ENCODE assay signal across 9 mouse cellular contexts in the genomic region with DNA sequence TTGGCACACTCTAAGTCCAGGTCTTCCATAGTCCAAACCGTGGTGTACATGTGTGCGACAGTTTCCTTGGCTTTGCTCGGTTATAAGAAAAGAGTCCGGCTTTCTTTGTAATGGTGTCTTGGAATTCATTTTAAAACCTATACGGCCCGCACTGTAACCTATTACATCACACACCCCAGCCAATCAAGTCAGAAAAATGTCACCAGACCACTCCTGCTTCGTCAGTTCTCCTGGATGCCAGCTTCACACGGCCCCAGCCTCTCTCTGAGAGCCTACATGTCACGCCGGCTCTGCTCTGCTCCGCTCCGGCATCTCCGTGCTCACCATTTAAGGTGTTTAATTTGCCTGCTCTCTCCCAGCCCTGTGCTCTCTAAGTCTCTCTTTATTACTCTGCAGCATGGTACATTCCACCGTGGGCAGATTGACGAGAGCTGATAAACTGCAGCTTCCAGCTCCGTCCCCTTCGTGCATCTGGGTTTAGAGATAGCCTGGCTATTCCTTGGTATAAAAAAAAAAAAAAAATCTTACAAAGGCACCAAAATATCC.
A peak's percentile ranks its signal among the peaks of the same experiment; 100 is the strongest.
DNase-seq lines count a peak whose midpoint lies in the region; ATAC-seq and TF ChIP-seq lines count a peak whose summit lies in the region.
"Had no signal": no experiment of that assay in that cellular context is flagged by ENCODE, and none has a peak within 500 bp of the region (broad histone marks: within the 10 kb centered on the region; RNA-seq: fewer than 3 reads in every experiment).

No protein-coding gene starts in this region.

- peak; percentile 34 for TF ChIP-seq POLR2A in kidney, adult 2 months (IDR thresholded peaks at IDR 0.05; ENCODE audit: low read depth, low read length)
- TF ChIP-seq POLR2A in myocyte (IDR thresholded peaks at IDR 0.05; ENCODE audit: insufficient read length, low read depth): no peak

- peak overlapping the region; percentile 87 for H3K4me3 ChIP-seq in gastrocnemius, adult 2 months
- H3K4me3 ChIP-seq in kidney, adult 2 months (ENCODE audit: insufficient read depth, low read depth, low read length): peak overlapping the region; percentile 51
- H3K4me3 ChIP-seq in myocyte: no peak overlapping the region

- peak; percentile 53 for DNase-seq in gastrocnemius, adult 2 months
- DNase-seq in gastrocnemius, postnatal 4 days (ENCODE audit: low spot score in 2 of 2): no peak
- peak; percentile 90 for DNase-seq in cerebellum, adult 9-10 months
- DNase-seq in kidney, adult 2 months: peak; percentile 46
- peak; percentile 79 to 80 for DNase-seq in left cerebral cortex, postnatal 36 days (ENCODE audit: low spot score in 2 of 2)

- peak overlapping the region; percentile 83 for H3K27ac ChIP-seq in gastrocnemius, adult 2 months
- H3K27ac ChIP-seq in kidney, adult 2 months (ENCODE audit: insufficient read depth, low read depth, low read length): peak overlapping the region; percentile 9; the same call in 1 of the 2 replicates
- H3K27ac ChIP-seq: macrophage had no signal

- no peaks in the 10 kb centered on the region for H3K27me3 ChIP-seq in kidney, adult 2 months (replicated peaks; ENCODE audit: control insufficient read depth, insufficient read depth, low read length)
- H3K27me3 ChIP-seq in myocyte (ENCODE audit: control insufficient read depth, insufficient read depth, insufficient read length): no peaks in the 10 kb centered on the region

- WGBS in kidney, adult 2 months: 37% methylated on average over 17 of the region's 17 CpGs

- peaks cover 21% of the 10 kb centered on the region; the same call in 1 of the 2 replicates for H3K4me1 ChIP-seq in kidney, adult 2 months (ENCODE audit: control insufficient read depth, insufficient read depth, low read length)

- peak; percentile 60 for ATAC-seq in frontal cortex, adult (ENCODE audit: low TSS enrichment)
- ATAC-seq in inflammation-experienced regulatory T-cells, adult 6 months: no peak

- no peak for TF ChIP-seq CTCF in gastrocnemius, adult 2 months (IDR thresholded peaks at IDR 0.05)
- no peak for TF ChIP-seq CTCF in kidney, adult 2 months (conservative IDR thresholded peaks at IDR 0.05; ENCODE audit: insufficient read depth, insufficient read length, low read depth, low read length)

- intact Hi-C loops in gastrocnemius, adult 2 months (cut with DNase I): loop anchor here (5.0 to 10.0 kb wide), 2 partner anchors 180 to 378 kb away; no protein-coding TSS in a partner anchor
- intact Hi-C loops in left cerebral cortex, postnatal 36 days (cut with DNase I): loop anchor here (5.0 kb wide), 4 partner anchors 150 to 740 kb away; no protein-coding TSS in a partner anchor

- H3K79me2 ChIP-seq in myocyte (ENCODE audit: control insufficient read depth, insufficient read depth): peaks cover 12% of the 10 kb centered on the region

- H3ac ChIP-seq in myocyte (ENCODE audit: control insufficient read depth, insufficient read length): no peak overlapping the region

- peaks cover 3% of the 10 kb centered on the region; the same call in 1 of the 2 replicates for H3K36me3 ChIP-seq in kidney, adult 2 months (ENCODE audit: control insufficient read depth, insufficient read depth, low read length)
- H3K36me3 ChIP-seq in myocyte (ENCODE audit: control insufficient read depth, insufficient read depth): peaks cover 23% of the 10 kb centered on the region

- peak overlapping the region; percentile 36 for H3K4me2 ChIP-seq in myocyte (ENCODE audit: low read depth)

TF ChIP-seq in myocyte, 11 proteins besides CTCF, POLR2A, EP300 and RAD21:
- TF ChIP-seq E2F4 (IDR thresholded peaks at IDR 0.05; ENCODE audit: insufficient read depth) (no peak), CEBPB (IDR thresholded peaks at IDR 0.05; ENCODE audit: insufficient read depth, poor library complexity, severe bottlenecking) (no peak), MYOG (IDR thresholded peaks at IDR 0.05; ENCODE audit: control insufficient read depth in 1 of 3, insufficient read depth in 1 of 3, insufficient read length in 2 of 3, low read depth in 2 of 3) (no peak), SRF (IDR thresholded peaks at IDR 0.05; ENCODE audit: control insufficient read depth, insufficient read length, low read depth) (no peak), USF1 (IDR thresholded peaks at IDR 0.05; ENCODE audit: low read depth) (no peak), MYOD1 (IDR thresholded peaks at IDR 0.05; ENCODE audit: control insufficient read depth in 1 of 3, insufficient read length in 2 of 3, low read depth in 2 of 3) (no peak), MAX (IDR thresholded peaks at IDR 0.05; ENCODE audit: low read depth) (no peak), REST (IDR thresholded peaks at IDR 0.05; ENCODE audit: insufficient read depth, insufficient read length) (no peak)
TF ChIP-seq in myocyte: peak in this region for 0.

Comparison
In these comparisons a context has a peak if more than half of its experiments do, and no peak if none do; other contexts are left out.
1. DNase-seq: peak in gastrocnemius, adult 2 months (single experiment), cerebellum, adult 9-10 months (single experiment), kidney, adult 2 months (single experiment) and left cerebral cortex, postnatal 36 days (2 of 2); none in gastrocnemius, postnatal 4 days (0 of 2).